Mouse (Mus musculus): ENCODE measurements around the gene Sorbs1.

DNA sequence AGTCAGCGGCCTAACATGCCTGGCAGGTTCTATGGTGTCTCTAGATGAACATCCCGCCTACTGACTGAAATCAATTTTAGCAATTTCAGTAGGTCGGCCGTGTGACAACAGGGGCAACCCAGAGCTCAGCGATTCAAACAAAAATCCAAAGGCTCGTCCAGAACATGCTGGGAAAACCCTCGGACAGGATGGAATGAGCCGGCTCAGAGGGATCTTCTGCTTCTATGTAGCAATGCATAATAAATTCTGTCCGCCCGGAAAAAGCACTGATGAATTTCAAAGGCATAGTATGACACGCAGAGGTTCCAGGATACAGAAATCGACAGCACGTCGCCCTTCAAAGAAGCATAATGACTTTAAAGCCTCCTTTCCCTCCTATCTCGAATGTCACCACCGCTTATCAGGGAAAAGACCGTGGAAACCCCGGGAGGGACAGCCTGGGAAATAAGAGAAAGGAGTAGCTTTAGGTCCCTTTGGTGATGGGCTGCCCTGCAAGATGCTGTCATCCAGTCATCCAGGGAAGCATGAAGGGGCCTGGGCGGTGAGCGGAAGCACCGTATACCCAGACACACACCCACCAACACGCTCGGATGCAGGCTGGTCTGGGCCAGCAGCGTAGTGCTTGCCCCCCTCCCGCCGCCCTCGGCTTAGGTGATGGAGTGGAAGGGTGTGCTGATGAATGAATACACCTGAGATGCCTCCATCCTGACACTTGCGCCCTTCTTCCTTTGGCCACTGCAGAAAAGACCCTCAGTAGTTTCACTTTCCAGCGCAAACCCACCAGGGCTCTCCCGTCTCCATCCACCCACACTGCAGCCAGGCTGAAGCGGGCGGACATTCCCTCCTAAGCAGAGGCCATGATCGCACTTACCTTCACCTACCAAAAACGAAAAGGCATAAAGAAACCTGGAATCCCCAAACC lies 818 bp downstream of the Sorbs1 start:
- TF ChIP-seq POLR2A (IDR thresholded peaks at IDR 0.05; ENCODE audit: low read depth, low read length) (no peak), CTCF (IDR thresholded peaks at IDR 0.05; ENCODE audit: extremely low read depth, insufficient read length, insufficient replicate concordance, low read depth, low read length) (no peak)
